Mouse (Mus musculus) retina, postnatal 1 day (tissue): ENCODE results near the gene Scly.

Experiments
- DNase-seq: peaks from one replicate; pipeline ENCODE4 v3.0.0-alpha.2; 2012

Gene Scly

DNA sequence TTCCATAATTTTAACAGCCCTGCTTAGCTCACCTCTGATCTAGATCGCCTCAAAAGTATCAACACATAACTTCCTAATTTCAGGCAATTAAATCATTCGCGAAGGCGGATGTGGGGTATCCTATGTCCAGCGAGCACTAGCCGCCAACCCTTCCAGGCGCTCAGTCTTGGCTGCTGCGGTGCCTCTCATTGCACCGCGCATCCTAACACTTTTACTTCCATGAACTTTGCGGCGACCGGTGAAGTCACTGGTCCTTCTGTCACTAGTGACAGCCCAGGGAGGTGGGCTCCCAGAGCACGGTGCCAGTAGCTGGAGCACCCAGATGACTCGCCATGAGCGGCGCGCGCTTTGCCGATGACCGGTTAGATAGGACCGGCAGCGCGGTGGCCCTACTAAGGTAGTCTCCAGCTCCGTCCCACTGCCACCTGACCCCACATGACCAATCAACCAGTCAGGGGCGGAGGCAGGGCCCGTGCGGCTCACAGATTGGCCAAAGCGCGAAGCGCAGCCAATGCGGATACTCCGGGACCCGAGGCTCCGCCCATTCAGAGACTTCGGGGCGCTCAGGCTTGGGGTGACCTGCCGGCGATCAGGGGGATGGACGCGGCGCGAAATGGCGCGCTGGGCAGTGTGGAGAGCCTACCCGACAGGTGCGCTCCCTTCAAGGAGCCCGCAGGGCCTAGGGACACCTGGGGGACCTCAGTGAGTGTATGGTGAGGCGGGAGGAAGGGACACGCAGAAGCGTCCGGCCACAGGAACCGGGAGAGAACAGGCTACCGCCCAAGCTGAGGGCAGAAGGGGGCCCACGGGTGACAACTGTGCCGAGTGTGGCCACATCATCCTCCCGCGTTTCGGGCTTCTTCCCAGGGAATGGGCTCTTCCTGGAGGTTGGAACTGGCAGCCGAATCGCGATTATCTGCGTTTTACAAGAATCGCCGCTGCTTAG lies at the start of gene Scly:
Gene Scly, plus strand, starts transcription at position 540 of the 946 bp plus-strand sequence.
- peak; percentile 96 for DNase-seq

- no peak for DNase-seq
Measured at GRCm38 (mm10) chr1:91248970-91249369, 49.2 kb upstream of the Scly start.

DNA sequence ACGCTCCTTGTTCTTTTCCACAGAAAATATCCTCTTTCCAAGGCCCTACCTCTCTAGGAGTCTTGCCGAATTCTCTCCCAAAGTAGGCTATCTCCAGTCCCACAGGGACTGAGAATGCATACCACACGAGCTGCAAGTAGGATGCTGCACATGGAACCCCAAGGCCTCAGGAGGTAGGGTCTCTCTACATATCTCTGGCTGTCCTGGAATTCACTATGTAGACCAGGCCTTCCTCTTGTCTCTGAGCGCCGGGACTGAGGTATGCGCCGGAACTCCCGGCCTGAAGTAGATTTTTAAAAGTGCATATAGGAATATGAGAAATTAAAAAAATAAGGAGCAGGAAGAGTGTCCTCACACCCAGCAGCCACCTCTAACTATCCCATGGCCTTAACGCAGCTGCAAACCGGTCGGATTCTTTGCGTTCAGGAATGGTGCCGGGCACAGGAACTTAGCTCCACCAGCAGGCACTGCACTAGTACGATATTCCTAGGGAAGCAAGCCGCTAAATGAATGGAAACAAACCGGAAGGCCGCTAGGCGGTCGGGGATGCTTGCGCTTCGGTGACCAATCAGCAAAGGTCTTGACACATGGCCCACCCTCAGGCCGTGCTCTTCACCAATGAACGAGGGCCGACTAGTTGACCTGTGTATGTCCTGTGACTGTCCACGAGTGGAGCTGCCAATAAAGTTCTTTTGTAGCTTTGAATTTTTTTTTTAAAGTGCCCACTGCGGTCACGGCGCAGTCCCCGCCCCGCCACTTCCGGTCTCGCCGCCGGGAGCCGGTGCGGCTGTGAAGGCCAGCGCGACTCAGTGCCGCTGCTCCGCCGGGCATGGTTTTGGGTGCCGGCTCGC lies 48.3 kb upstream of the Scly start, which contains the start of gene Ube2f:
Gene Ube2f, plus strand, starts transcription at position 741 of the 851 bp plus-strand sequence.
- peak; percentile 99 for DNase-seq

GRCm38 (mm10) chr1:91250415-91251147 lies 47.6 kb upstream of the Scly start:
- DNase-seq = peak; percentile 11

- no peak for DNase-seq
Measured at GRCm38 (mm10) chr1:91251148-91251650, 46.9 kb upstream of the Scly start.

GRCm38 (mm10) chr1:91251927-91252326 lies 46.2 kb upstream of the Scly start:
- peak; percentile 12 for DNase-seq

GRCm38 (mm10) chr1:91257918-91258317 lies 40.2 kb upstream of the Scly start:
- no peak for DNase-seq

- no peak for DNase-seq
Measured at GRCm38 (mm10) chr1:91259794-91260193, 38.3 kb upstream of the Scly start.

GRCm38 (mm10) chr1:91262508-91262907 lies 35.6 kb upstream of the Scly start:
- no peak for DNase-seq

DNA sequence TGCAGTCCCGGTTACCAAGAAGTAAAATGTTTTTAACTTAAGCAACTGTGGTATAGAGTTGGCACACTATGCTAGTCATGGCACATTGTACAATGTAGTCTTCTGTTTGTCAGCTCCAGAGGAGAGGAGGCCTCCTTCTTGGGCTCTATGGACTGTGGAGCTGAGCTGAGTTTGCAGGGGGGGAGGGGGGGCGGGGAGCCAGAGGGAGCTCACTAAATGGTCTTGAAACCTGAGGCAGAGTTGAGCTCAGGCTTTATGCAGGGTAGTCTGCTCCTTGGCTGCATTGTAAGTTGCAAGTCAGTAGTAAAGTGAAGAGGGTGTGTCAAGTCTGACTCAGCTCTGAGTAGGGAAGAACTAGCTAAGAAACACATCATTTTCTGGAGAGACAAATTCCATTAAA lies 25.9 kb upstream of the Scly start:
- DNase-seq = no peak

DNA sequence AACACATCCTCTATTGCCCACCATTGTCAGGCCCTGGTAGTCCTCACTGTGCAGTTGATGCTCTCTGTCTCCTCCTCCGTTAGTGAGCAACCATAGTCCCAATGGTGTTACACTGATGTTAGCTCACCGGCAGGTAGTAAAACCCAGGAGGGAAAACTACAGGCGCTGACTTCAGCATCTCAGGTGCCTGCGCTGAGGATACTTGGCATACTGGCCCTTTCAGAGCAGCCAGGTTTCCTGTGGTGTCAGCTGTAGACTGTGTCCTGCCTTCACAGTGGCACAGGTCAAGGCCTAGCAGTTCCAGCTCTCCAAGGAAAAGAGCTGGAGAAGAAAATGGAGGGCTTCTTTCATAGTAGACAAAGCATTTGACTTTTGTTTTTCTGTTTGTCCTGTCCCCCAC lies 21.6 kb upstream of the Scly start:
- no peak for DNase-seq

GRCm38 (mm10) chr1:91277480-91277879 lies 20.7 kb upstream of the Scly start:
- no peak for DNase-seq

DNA sequence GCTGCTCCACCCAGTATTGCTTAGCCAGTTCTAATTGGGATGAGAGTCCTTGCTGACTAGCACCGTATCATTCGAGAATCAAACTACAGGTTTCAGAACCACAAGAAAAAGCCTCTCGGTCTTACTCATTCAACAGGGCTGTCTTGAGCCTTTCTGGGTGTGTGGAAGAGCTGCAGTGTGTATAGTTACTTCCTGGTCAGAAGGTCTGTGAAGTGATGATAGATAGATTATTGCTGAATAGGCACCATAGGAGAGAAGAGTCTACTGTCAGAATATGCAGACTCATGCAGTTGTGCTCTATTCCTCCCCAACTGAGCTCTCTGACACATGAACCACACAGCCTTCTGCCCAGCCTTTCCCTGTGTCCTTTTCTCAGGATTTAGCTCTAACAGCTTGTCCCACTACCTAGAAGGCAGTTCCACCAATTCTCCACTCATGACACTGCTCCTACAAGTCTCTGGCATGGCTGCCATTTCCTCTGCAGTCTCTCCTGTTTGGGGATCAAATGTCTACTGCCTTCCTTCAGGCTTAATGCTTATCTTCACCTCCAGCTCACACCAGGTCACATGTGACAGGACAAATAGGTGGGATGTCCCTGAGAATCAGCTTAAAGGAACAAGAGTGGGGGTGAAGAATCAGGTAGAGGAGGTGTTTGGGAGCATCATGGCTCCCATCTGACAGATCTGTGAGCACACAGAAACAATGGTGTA lies 19.6 kb upstream of the Scly start:
- no peak for DNase-seq

DNA sequence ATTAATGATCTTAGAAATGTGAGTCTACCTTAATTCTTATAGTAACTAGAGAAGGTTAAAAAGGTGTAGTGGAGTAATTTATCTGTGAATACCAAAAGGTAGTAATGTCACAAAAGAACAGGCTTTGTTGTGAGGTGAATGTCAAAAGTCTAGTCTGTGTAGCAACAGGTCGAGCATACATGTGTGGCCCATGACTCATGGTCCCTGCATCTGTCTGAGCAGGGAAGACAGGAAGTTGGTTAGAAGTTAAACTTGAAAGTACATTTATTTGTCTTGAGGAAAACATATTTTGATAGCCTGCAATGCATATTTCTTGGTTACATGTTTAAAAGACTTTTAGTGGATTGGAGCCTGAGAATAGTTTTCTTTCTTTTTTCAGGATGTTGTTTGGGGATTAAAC lies 19.0 kb upstream of the Scly start:
- no peak for DNase-seq

- DNase-seq = no peak
Measured at GRCm38 (mm10) chr1:91282582-91282981, 15.6 kb upstream of the Scly start.

DNA sequence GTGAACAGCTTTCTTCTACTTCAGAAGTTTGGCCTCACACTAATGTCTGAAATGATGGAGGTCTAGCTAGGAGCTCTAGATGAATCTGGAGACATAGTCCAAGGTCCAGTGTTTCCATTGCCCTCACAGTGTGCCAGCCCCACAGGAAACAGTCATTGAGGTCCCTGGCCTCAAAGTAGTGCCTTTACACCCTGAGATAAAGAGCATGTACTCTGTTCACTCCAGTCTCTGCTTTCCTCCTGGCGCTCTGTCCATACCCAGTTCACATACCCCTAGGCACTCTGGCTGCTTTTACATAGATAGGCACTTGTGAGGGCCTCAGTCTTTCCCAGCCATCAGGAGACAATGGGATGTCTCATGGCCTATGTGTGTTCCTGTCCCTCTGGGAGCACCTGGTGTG lies 8.8 kb upstream of the Scly start:
- DNase-seq = no peak

DNA sequence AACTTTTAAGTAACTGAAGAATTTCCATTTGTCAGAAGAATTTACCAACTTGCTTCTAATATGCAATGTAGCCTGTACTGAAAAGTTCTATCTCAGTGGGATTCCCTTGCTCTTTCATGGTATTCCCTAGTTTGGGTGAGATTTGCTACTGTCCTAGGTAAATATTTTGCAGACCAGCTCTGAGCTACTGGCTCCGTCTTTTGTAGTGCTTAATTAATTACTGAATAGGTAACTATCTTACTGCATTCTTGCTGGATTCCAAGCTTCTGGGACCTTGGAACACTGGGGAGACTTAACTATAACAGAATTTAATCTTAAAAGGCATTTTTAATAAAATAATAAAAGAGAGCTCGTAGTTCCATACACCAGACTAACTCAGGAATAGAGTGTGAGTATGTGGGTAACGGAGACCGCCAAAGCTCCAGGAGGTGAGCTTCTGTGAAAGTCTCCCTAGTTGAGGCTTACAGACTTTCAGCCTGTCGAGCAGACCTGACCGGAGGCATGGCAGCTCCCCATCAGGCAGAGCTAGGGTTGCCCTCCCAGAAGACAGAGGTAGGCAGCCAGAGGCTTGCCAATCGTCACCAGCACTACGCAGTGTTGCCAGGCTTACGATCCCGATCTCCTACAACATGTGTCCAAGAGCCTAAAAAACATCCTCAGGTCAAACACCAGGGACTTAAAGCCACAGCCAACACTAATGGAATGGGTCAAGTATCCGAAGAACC lies 5.9 kb upstream of the Scly start:
- no peak for DNase-seq

DNA sequence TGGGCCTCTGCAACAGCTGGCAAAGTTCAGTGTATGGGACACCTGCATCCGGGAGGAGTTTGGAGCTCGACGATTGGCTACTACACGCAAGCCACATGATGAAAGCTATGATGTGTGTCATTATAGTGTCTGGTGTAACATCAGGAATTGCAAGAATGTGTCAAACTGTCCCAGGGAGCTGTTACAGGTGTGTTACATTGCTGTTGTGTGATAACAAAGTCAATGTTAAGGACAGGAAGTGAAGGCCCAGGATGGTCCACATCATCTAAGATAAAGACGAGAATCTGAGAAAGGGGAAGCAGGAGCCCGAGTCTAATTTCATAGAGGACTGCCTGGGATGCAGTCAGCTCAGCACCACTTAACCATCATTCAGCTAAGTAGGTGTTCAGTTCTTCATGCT lies 2.6 kb upstream of the Scly start:
- DNase-seq = no peak

- no peak for DNase-seq
Measured at GRCm38 (mm10) chr1:91299026-91299706, 1.0 kb downstream of the Scly start.

- DNase-seq = no peak
Measured at GRCm38 (mm10) chr1:91299707-91300426, 1.7 kb downstream of the Scly start.
